Mouse (Mus musculus) kidney, adult 2 months (tissue): ENCODE data around the gene Cd48. TPM values are rescaled to one million over a fixed set of nuclear protein-coding genes. Genes with fewer than 3 reads are reported as not detected.

Experiments
- DNase-seq: peaks from one replicate; pipeline ENCODE4 v3.0.0; 2021
- H3K27ac ChIP-seq: fragments of 200-500 bp; 2 replicates; pipeline ENCODE4 v1.5.1; 2012; ENCODE audit warnings: low read depth, low read length, control low read depth, inconsistent platforms; ENCODE audit not compliant: insufficient read depth
- H3K27me3 ChIP-seq: fragments of 200-500 bp; replicated peaks from 2 replicates; pipeline ENCODE4 v1.6.1; 2012; ENCODE audit warnings: mild to moderate bottlenecking, moderate library complexity, low read length, inconsistent platforms; ENCODE audit not compliant: control insufficient read depth, insufficient read depth
- H3K36me3 ChIP-seq: fragments of 200-500 bp; 2 replicates; pipeline ENCODE4 v1.6.1; 2012; ENCODE audit warnings: mild to moderate bottlenecking, moderate library complexity, low read length, inconsistent platforms; ENCODE audit not compliant: control insufficient read depth, insufficient read depth
- H3K4me1 ChIP-seq: fragments of 200-500 bp; 2 replicates; pipeline ENCODE4 v1.6.1; 2011; ENCODE audit warnings: low read length; ENCODE audit not compliant: control insufficient read depth, insufficient read depth
- H3K4me3 ChIP-seq: fragments of 200-500 bp; 2 replicates; pipeline ENCODE4 v1.5.1; 2011; ENCODE audit warnings: mild to moderate bottlenecking, low read depth, low read length, control low read depth; ENCODE audit not compliant: insufficient read depth
- CTCF ChIP-seq: fragments of 200-500 bp; conservative IDR thresholded peaks from 2 replicates; pipeline ENCODE4 v1.5.1; 2011; ENCODE audit warnings: low read depth, mild to moderate bottlenecking, control low read depth, low read length, moderate library complexity, mixed read lengths; ENCODE audit not compliant: insufficient read depth, insufficient read length
- POLR2A ChIP-seq: fragments of 200-500 bp; IDR thresholded peaks from one replicate; pipeline ENCODE4 v1.6.1; 2011; ENCODE audit warnings: low read depth, low read length, control low read depth
- WGBS: fragments of 180-500 bp; shearing (Covaris S2); methylation state at CpG from one replicate; pipeline ENCODE4 v1.1.7; 2018; 5-methylcytosine and 5-hydroxymethylcytosine counted together
- polyA plus RNA-seq: library from polyadenylated mRNA; depleted of rRNA; stranded (reverse); fragments of >200 nt; gene quantifications from 2 replicates; pipeline ENCODE4 v1.2.3, GENCODE M21; 2012

Cd48 gene
- polyA plus RNA-seq, 1 experiment = 4.3 TPM

GRCm38 (mm10) chr1:171648840-171649239 is 33.0 kb upstream of the Cd48 start:
- 71% methylated on average over 8 of the region's 8 CpGs for WGBS
- no peak overlapping the region for H3K27ac ChIP-seq
- TF ChIP-seq POLR2A (no peak), CTCF (no peak)
- no peaks in the 10 kb centered on the region for H3K27me3 ChIP-seq
- no peaks in the 10 kb centered on the region for H3K36me3 ChIP-seq
- no peak for DNase-seq
- H3K4me3 ChIP-seq = no peak overlapping the region
- no peaks in the 10 kb centered on the region for H3K4me1 ChIP-seq

GRCm38 (mm10) chr1:171652734-171653133 is 29.1 kb upstream of the Cd48 start, which contains the start of gene Slamf7:
Slamf7 (minus strand) TSS chr1:171653035.
- no peaks in the 10 kb centered on the region for H3K36me3 ChIP-seq
- no peak within 1 kb of the TSS for H3K27ac ChIP-seq
- no peak within 1 kb of the TSS for H3K4me3 ChIP-seq
- no peak for DNase-seq
- no peak for TF ChIP-seq CTCF
- TF ChIP-seq POLR2A = no peak
- WGBS = 84% methylated on average over 5 of the region's 5 CpGs
- no peaks in the 10 kb centered on the region for H3K4me1 ChIP-seq
- H3K27me3 ChIP-seq = no peaks in the 10 kb centered on the region

GRCm38 (mm10) chr1:171658561-171658991 is 23.2 kb upstream of the Cd48 start:
- no peak overlapping the region for H3K4me3 ChIP-seq
- no peaks in the 10 kb centered on the region for H3K4me1 ChIP-seq
- H3K27me3 ChIP-seq = no peaks in the 10 kb centered on the region
- no peak overlapping the region for H3K27ac ChIP-seq
- TF ChIP-seq CTCF = 0 out of 2 replicates have a peak, but pooled peaks have one; percentile 8
- no peak for TF ChIP-seq POLR2A
- WGBS = 62% methylated on average over 5 of the region's 5 CpGs
- H3K36me3 ChIP-seq = no peaks in the 10 kb centered on the region
- DNase-seq = no peak

GRCm38 (mm10) chr1:171660423-171660822 is 21.4 kb upstream of the Cd48 start:
- no peaks in the 10 kb centered on the region for H3K27me3 ChIP-seq
- WGBS = 88% methylated on average over 1 of the region's 1 CpGs
- TF ChIP-seq CTCF = no peak
- no peak for TF ChIP-seq POLR2A
- no peaks in the 10 kb centered on the region for H3K4me1 ChIP-seq
- H3K27ac ChIP-seq = no peak overlapping the region
- H3K36me3 ChIP-seq = no peaks in the 10 kb centered on the region
- no peak overlapping the region for H3K4me3 ChIP-seq
- DNase-seq = no peak

- TF ChIP-seq POLR2A = no peak
- no peak for TF ChIP-seq CTCF
- Histone ChIP-seq H3K27me3 (no peaks in the 10 kb centered on the region), H3K27ac (no peak overlapping the region), H3K4me1 (no peaks in the 10 kb centered on the region), H3K36me3 (no peaks in the 10 kb centered on the region), H3K4me3 (no peak overlapping the region)
- WGBS = 63% methylated on average over 2 of the region's 2 CpGs
- no peak for DNase-seq
These were observed 20.3 kb upstream of the Cd48 start for GRCm38 (mm10) chr1:171661482-171661881.

- H3K4me1 ChIP-seq = no peaks in the 10 kb centered on the region
These were observed 18.1 kb upstream of the Cd48 start for GRCm38 (mm10) chr1:171663757-171664156.

GRCm38 (mm10) chr1:171666350-171666749 is 15.5 kb upstream of the Cd48 start:
- DNase-seq = no peak
- 86% methylated on average over 6 of the region's 6 CpGs for WGBS
- H3K27ac ChIP-seq = no peak overlapping the region
- TF ChIP-seq POLR2A = no peak
- no peak for TF ChIP-seq CTCF
- H3K4me3 ChIP-seq = no peak overlapping the region
- no peaks in the 10 kb centered on the region for H3K36me3 ChIP-seq
- H3K27me3 ChIP-seq = no peaks in the 10 kb centered on the region
- H3K4me1 ChIP-seq = no peaks in the 10 kb centered on the region

More at GRCm38 (mm10) chr1:171663757-171664156, 18.1 kb upstream of the Cd48 start:
- DNase-seq = no peak
- no peaks in the 10 kb centered on the region for H3K36me3 ChIP-seq
- H3K27ac ChIP-seq = no peak overlapping the region
- TF ChIP-seq POLR2A = no peak
- no peak for TF ChIP-seq CTCF
- H3K27me3 ChIP-seq = no peaks in the 10 kb centered on the region
- whole genome bisulfite sequencing = 90% methylated on average over 2 of the region's 2 CpGs
- no peak overlapping the region for H3K4me3 ChIP-seq
